Mouse (Mus musculus) cerebellum, adult 9-10 months (tissue): Measurements from ENCODE around the gene Trp53i11.
A peak's percentile ranks its signal among the peaks of the same experiment; 100 is the strongest.

Experiments
- DNase-seq: peaks from one replicate; pipeline ENCODE4 v3.0.0; 2022

Trp53i11 gene

DNA sequence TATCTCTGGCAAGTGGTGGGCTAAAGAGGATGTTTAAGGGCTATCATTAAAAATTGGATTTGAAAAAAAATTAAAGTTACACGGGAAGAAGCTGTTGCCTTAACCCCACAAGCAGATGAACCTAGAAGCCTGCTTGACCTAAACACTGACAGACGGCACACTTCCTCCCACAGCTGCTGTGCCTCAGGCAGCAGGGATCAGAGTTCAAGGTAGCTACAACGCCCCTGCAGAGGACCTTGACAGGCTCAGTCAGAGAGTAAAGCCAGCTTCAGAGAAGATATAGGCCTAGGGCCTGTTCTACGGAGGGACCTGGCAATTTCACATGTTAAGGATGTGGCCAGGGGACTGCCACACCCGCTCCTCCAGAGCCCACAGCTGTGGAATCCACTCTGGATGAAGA, 14.9 kb upstream of the Trp53i11 start:
- DNase-seq, result no peak

DNA sequence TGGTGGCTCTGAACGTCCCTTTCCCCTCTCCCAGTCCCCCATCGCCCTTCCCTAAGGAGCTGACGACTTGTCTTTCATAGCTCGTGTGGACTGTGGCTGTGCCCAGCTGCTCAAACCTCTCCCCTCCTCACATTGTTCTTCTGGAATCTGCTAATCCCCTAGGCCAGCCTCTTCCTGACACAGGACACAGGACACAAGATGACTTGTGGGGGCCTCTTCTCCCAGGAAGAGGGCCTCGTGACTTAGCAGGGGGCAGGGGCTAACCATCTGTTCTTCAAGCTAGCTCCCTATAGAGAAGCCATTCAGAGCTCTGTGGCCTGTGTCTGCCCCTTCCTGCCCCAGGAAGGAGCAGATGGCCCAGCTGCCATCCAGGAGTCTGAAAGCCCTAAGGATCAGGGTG, 13.2 kb upstream of the Trp53i11 start:
- no peak for DNase-seq

DNA sequence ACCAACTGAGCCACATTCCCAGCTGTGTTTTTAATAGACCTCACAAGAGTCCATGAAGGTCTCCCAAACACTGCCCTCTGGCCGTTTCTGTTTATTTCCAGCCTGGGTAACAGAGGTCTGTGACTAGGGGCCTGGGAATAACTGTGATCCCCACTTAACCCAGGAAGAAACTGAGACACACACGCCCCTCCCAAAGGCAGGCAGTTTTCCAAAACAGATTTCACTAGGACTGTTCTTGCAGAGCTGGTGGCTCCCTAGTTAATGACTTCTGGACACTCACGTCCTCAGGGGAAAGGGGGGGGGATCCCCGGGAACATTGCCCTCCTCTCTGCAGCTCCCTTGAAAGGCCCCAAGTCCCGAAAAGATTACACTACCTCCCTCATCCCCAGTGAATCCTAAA, 12.1 kb upstream of the Trp53i11 start:
- DNase-seq, result no peak

DNA sequence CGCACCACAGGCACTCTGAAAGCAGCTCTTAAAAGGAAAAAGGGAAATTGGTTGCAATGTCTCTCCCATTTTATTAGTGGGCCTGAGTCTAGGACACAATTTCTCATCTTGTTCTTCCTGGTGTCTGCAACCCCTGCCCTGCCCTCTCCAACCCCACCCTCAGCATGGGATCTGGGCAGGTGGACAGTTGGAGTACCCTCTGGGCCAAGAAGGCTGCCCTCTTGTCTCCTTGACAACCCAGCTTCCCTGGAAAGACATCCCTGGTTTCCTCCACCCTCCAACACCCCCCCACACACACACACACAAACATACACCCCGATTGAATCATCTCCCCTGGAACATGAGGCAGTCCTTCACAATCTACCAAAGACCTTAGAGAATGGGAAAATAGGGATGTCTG, 11.6 kb upstream of the Trp53i11 start:
- no peak for DNase-seq

DNA sequence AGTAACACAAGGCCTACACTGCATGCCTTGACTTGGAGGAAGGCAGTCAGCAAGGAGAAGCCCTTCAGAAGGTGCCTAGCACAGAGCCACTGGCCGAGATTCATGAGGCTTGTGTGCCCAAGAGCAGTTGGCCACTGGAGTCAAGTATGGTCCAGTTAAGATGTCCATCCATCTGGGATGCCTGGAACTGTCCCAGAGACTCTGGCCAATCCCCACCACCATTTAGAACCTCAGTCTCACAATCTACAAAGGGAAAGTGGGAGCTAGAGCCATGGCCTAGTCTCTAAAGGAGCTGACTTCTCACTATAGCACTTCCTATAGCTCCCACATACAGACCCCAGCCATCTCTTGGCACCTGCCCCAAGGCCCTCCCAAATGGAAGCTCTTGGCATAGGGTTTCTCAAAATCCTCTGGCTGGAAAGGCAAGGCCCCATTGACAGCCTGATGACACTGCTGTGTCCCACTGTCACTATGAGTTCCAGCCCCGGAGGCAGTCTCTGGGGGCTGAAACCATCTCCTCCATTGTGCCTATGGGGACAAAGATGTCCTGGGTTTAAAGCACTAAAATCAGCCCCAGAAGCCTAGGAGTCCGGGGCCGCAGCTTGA, 11.1 kb upstream of the Trp53i11 start:
- peak; percentile 62 for DNase-seq

DNA sequence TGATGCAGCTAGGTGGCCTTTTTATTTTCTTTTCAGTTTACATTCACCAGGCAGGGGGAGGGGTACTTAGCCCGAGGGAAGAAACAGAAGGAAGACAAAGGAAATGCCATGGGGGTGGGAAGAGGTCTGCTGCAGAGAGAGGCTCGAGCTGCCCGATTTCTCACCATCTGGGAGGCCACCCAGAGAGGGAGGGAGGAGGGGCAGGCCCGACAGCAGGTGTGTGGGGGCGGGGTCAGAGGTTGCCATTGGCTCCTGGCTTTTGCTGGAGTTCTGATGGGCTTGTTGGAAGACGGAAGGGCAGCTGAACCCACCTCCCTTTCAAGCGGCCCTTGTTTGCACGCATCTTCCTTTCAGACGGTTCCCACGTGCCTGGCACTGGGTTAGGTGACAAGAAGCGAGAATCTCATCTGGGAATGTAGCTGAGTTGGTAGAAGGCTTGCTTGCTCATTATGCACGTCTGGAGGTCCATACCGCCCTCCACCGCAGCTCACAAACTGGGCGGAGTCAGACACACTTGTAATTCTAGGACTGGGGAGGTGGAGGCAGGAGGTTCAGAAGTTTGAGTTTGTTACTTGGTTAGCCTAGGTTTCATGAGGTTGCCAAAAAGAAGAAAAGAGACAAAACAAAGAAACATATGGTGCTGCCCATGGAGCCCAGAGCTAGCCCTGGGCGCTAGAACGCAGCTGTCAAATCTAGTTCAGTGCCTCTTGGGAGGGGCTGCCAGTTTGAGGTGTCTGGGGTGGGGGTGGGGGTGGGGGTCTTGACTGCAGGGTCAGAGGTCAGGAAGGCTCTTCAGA, 10.3 kb upstream of the Trp53i11 start:
- DNase-seq, result peak; percentile 46

DNA sequence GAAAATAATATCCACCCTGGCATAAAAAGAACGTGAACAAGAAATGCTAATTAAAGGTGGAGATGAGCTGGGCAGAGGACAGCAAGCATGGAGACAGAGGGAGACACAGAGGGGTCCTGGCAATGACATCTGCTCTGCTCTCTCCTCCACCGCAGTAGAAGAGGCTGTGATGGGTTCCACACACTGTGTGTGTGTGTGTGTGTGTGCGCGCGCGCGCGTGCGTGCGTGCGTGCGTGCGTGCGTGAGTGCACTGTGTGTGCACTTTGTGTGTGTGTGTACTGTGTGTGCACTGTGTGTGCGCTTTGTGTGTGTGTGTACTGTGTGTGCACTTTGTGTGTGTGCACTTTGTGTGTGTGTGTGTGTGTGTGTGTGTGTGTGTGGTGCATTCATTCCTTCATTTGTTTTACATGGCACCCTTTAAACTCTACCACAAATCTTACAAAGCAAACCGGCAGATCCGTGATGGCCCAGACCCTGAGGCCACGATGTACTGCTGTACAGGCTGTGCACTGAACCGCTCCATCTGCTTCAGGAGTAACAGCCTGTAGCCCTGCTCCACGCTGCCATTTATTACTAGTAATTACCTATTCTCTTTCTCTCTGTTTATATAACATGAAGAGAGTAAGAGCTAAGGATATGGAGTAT, 9.6 kb upstream of the Trp53i11 start:
- no peak for DNase-seq

DNA sequence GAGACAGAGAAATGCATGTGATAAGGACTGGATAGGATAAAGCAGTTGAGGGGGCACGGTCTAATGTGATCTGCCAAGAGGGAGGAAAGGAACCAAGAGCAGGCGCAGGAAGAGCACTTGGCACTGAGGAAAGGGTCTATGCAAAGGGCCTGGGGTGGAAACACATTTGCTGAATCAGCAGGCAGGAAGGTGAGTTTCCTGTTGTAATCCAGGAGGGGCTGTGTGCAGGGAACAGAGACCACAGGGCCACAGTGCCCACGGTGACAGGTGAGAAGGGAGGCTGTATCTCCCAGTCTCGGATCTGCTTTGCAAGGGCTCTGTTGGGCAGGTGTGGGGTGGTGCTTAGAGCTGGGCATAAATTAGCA, 9.1 kb upstream of the Trp53i11 start:
- no peak for DNase-seq

DNA sequence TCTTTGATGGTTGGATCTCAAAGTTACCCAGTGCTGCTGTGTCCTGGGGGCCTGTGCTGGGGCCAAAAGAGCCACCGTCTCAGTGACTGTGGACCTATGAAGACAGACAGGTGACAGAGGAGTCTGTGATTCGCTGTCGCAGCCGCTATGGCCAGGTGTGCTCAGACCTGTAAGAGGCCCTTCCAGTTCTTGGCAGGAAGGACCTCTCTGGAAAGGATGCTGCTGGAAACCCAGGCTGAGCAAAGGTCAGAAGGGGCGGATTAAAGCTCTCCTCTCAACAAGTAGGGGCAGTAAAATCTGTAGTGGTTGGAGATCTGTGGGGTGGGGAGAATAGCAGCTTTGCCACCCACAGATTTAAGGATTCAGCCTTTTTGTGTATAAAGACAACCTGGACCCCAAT, 7.7 kb upstream of the Trp53i11 start:
- DNase-seq, result no peak

DNA sequence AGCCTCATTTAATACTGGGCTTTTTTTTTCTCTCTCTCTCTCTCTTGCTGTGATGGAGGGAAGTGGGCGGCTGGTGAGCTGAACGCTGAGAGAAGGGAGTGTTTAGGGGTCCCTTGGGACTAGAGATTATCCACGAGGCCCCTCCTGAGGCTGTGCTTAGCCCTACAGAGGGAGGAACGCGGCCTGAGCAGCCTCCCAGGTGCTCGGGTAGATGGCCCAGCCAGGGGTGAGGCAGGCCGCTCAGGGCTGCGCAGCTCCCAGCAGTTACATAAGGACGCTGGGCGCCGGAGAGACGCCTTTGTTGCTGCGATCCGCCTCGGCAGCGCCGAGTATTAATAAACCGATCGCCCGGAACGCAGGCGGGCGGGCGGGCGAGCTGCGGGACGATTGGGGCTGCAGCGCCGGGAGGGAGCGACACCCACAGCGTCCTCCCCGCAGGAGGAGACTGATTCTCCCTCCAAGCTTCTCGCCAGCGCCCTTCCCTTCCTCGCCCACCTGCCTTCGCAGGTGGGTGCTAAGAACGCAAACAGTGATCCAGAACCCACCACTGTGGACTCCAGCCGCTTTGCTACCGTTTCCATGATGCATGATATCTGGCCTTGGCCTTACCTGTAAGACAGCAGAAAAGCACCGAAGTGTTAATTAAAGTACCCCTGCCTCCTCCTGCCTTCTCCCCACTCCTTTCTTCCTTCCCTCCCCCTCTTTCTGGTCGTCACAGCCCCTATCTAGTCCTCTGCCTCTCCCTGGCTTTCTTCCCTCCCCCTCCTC, 7.1 kb upstream of the Trp53i11 start:
- peak; percentile 68 for DNase-seq

DNA sequence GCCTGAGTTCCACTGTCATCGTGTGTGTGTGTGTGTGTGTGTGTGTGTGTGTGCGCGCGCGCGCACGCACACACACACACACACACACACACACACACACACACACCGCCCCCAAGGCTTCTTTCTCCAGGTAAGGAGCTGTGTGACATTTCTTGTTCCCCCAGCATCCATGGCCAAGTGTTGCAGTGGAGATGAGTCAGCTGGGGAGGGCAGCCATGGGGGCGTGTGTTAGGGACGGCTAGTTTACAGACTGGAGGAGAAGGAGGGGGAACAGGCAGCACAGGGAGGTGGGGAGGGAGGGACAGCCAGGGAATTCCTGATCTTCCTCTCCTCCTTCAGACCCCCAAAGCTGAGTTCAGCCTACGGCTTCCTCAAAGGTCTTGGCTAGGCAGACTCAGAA, 4.5 kb upstream of the Trp53i11 start:
- DNase-seq, result no peak

DNA sequence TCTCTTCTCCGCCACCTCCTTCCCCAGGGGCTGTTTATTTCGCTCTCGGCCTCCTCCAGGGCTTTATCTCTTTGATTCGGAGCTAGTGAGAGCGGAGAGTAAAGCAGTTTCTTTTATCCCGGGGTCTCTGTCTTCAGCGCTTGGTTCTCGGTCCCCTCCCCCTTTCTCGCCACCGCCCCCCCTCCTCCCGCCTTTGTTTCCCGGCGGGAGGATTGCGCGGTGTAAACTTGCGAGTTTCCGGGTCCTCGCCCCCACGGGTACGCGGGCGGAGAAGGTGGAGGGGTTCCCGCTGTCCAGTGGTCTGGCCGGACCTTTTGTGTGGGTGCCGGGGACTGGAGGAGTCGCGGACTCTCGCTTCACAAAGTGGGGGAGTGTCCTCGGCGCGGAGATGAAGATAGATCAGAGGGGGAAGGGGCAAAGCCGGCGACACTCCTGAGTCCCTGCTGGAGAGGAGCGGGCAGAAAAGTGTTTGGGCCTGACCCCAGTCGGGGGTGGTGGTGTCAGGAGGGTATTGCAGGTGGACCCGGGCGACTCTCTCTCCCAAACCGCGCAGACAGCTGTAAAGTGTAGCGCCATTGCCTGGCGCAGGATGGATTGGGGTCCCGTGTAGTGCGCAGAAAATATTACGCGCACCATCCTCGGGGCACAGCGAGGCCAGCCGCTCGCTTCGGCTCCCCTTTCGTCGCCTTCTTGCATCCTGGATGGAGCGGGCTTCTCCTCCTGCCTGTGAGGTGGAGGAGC, 842 bp downstream of the Trp53i11 start:
- no peak for DNase-seq

DNA sequence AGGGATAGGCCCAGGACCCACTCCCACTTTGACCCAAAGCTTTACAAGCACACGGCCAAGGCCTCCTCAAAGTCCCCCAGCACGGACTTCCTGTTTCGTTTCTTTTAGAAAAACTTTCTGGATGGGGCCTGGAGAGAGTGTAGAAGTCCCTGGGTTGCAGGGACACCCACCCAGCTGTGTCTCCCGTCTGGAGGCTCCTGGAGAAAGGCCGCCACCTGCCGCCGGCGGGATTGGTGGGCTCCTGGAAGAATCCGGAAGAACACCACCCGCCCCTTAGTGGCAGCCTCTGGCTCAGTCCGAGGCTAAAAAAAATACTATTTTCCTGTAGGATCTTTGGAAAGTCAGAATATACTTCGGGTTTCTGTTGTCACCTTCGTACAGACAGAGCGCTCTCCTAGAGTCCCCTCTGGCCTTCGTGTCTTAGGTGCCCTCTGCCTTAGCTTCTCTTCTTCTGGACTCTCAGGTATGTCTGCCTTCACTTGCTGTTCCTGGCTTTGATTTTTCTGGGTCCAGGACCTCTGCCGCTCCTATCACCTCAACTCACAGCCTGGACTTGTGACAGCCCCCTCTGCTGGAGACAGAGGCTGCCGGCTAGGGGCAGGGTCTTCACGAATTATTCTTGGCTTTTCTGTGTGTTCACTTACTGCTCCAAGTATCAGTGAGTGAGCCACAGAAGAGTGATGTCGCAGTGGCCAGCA, 1.6 kb downstream of the Trp53i11 start:
- peak; percentile 46 for DNase-seq

DNA sequence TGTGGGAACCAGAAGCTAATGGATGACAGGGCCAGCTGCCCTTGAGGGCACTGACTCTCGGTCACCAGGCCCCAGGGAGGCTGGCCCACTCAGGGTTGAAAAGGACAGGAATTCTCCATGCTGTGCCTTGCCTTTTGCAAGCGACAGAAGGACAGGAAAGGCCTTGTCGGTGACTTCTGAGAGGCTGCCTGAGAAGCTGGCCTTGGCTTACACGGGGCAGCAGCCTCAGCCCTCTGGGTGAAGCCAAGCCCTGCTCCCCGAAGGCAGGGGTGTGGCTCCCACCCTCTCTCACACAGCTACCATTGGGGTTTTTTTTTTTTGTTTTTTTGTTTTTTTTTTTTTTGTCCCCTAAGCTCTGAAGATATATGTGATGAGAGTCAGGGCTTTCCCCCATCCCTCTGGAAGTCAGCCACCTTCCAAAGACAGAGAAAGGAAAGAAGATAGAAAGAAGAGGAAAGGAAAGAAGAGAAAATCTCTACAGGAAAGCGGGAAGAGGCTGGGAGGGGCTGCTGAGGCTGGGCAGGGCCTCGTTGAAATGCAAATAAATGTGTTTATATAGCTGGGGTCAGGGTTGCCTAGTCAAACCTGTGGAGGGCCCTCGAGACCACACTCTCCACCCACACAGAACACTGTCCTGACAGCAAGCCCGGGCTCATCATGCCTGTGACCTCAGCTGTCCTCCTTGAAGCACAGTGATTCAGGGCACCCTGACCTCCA, 3.6 kb downstream of the Trp53i11 start:
- DNase-seq, result no peak

DNA sequence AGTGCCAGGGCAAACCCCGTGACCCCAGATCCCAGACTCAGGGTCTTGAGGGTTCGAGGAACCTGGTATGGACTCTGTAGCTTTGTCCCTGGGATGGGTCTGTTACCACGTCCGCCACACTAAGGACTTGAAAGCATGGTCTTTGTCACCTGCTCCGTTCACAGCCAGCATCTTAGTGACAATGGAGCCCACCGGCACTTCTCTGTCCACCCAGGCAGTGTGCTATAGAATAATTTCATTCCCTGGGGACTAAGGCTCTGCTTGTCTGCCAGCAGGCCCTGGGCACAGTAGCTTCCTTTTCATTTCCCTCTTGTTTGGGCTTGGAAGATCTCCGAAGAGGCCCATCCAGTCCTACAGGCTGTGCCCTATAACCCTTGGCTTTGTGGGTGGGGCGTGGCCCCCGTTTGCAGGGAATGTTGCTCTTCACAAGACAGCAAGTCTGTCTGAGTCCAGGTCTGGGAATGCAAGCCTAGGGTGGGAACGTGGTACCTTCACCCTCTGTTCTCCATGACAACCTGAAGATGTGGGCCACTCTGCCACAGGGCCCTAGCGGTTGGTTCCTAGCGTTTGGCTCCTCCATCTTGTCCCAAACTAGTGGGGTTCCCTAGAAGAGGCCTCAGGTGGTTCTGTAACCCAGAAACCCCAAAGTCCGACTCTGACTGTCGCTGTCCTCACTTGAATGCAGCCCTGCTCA, 4.3 kb downstream of the Trp53i11 start:
- no peak for DNase-seq

DNA sequence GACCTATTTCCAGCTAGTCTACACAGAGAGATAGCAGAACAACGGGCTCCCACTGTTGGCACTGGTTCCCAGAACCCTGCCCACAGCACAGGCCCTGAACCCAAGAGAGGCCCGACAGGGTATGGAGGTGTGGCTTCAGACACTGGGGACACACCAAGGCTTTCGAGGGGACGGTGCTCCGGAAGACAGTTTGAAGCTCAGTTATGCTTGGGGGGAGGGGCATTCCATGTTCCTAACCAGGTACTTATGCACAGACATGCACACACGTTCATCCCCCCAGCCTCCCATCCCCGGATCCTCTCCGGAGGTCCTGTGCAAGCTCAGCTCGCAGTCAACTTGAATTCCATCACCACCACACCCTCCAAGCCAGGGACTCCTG, 4.8 kb downstream of the Trp53i11 start:
- DNase-seq, result no peak

DNA sequence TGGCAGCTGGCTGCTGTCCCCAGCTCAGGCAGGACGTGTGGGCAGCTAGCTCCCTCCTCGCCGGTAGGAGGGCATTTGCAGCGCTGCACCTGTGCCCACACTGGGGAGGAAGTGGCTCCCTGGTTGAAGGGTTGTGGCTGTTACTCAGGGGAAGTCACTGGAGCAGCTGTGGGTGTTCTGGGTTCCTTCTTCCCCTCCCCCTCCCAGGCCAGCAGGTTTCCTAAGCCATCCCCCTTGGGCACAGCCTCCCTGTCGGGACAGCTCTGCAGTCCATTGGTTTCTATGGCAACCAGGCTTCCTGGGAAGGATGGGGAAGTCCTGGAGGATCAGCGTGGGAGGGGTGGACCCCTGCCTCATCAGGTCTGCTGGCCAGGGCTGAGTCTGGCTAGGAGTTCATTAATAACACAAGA, 5.3 kb downstream of the Trp53i11 start:
- no peak for DNase-seq

DNA sequence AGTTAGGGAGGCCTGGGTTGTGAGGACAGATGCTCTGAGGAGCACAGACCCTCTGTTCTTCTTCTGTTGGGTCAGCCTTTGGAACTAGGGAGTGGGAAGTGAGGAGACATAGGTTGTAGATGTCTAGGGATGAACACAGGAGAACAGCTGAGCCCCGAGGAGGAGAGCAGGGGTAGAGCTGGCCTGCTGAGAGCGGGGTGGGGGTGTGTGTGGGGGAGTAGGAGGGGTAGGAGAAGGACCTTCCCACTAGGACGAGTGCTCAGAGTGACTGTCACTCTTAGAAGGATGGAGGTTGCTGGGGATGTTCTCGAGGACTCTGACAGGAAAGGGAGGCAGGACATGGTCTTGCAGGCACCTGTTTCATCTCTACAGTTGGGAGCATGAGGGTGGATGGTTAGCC, 6.5 kb downstream of the Trp53i11 start:
- no peak for DNase-seq

DNA sequence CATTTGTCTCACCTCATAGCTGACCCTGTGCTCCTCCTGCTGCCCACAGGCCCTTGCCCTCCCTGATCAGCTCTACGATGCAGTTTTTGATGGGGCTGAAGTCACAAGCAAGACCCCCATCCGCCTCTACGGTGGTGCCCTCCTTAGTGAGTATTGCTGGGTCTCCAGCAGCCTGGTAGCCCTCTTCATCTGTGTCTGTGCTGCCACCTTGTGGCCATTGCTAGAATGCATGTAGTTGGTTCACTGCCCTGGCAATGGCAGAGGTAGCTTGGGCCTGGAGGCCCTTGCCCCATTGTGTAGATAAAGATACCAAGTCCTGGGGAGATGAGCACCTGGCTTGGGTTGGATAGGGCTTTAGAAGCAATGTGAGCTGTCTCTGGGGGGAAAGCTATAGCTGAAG, 11.5 kb downstream of the Trp53i11 start:
- peak; percentile 97 for DNase-seq

DNA sequence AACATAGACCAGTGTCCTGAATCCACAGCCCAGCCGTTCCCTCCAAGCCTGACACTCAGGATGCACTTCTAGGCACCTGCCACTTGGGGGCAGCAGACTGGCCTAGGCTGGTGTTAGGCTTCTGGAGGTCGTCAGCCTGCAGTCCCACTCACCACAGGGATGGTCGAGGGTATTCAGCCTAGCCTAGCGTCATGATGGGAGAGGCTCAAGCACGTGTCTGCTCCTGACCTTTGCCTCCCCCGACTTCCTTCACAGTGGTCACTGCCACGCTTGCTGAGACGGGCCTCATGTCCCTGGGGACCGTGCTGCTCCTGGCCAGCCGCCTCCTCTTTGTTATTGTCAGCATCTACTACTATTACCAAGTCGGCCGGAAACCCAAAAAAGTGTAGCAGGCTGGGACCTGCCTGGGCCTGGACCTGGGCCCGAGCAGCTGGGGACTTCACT, 12.2 kb downstream of the Trp53i11 start:
- DNase-seq, result peak; percentile 74
